Mouse (Mus musculus) C2C12 (cell line): ENCODE data around the gene Kcnmb4.

Experiments
- CEBPB ChIP-seq: IDR thresholded peaks from one replicate; pipeline ENCODE4 v1.6.1; 2011; ENCODE audit warnings: low read depth, mild to moderate bottlenecking, control low read depth, moderate library complexity
- CTCF ChIP-seq: IDR thresholded peaks from one replicate; pipeline ENCODE4 v1.5.1; 2011; ENCODE audit not compliant: control insufficient read depth, insufficient read depth, insufficient read length
- MAX ChIP-seq: IDR thresholded peaks from one replicate; pipeline ENCODE4 v1.6.1; 2011; ENCODE audit warnings: mild to moderate bottlenecking, control low read depth
- MYOD1 ChIP-seq: IDR thresholded peaks from one replicate; pipeline ENCODE4 v1.6.1; 2011; ENCODE audit warnings: low read depth; ENCODE audit not compliant: control insufficient read depth, insufficient read length
- USF1 ChIP-seq: IDR thresholded peaks from one replicate; pipeline ENCODE4 v1.6.1; 2011; ENCODE audit warnings: low read depth, mild to moderate bottlenecking, control low read depth, moderate library complexity

GRCm38 (mm10) chr10:116403679-116404078 lies 70.0 kb downstream of the Kcnmb4 start:
- TF ChIP-seq CEBPB (no peak), CTCF (no peak), USF1 (no peak), MAX (no peak), MYOD1 (no peak)
